Mouse (Mus musculus): ENCODE data around the gene Gna14. TPM values are rescaled to one million over a fixed set of nuclear protein-coding genes. Genes with fewer than 3 reads are reported as not detected.

Gna14 gene
- polyA plus RNA-seq (2014; fragmentation: Illumina TruSeq; extraction: RNeasy Lipid Tissue Mini Kit (QIAGEN cat#74804); ENCODE audit: insufficient read depth, low read depth, low replicate concordance): 10.0 TPM

DNA sequence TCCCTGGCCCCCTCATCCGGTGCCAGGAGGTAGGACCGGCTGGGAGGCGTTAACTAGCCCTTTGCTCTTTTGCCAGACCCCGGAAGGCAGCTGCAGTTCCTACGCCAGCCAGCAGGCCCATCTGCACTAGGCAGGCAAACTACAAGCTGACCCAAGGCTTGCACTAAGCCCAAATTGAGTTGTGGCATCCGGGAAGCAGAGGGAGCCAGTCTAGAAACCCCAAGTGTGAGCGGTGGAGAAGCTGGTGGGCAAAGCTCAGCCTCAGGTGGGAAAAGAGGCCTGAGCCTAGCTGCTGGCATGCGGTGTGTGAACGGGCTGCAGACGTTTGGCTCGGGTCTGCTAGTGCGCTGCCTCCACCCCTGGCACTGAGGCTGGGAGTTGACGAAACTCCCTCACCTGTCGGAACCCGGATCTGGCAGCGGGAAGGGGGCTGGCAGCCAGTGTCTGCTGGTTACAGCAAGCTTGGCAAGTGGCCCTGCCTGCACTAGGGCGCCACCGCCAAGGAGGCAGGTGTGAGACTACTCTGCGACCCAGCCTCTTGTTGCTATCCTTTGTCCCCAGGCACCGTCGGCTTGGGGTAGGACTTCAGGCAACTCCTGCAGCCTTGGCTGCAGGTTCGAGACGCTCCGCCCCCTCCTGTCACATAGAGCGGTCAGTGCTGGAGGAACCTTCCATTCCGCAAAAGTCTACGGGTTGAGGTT lies at the start of gene Gna14:
TSS of gene Gna14 (plus strand) at position 232 of the 701 bp plus-strand sequence.

Data from lung, adult 10 weeks (tissue).